Mouse (Mus musculus): Measurements from ENCODE around the gene Dhcr7.

DNA sequence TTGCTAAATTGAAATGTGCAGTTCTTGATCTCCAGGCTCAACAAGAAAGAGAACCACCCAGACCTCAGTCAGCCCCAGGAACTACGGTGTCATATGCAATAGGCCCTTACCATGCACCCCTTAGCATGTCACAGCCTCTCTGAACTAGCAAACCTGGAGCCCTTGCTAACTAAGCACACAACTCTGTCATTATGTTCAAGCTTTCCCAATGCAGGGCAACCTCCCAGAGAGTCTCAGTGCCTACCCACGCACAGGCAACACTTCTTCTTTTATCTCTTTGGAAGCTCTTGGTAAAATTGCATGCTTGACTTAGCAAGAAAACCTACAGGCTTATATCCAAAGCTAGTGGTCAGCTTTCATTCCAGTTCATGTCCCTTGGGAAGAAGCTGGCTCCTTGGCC is 68.2 kb downstream of the Dhcr7 start:
- TF ChIP-seq POLR2A (IDR thresholded peaks at IDR 0.05; ENCODE audit: insufficient read depth, low read length) (no peak), CTCF (IDR thresholded peaks at IDR 0.05; ENCODE audit: low read depth, low read length) (no peak)

Data from ES-Bruce4 (cell line).